Comparison of ENCODE assay signal across 8 mouse cellular contexts in genomic region chr12:72070327-72071269, GRCm38 (mm10). TPM values are rescaled to one million over a fixed set of nuclear protein-coding genes. Genes with fewer than 3 reads are reported as not detected.
A peak's percentile ranks its signal among the peaks of the same experiment; 100 is the strongest.
DNase-seq lines count a peak whose midpoint lies in the region; ATAC-seq lines count a peak whose summit lies in the region.

Gene Gpr135, minus strand, starts transcription at chr12:72071125.

- no peaks in the 10 kb centered on the region for H3K9me3 ChIP-seq in intestine, embryonic 15.5 days

- H3K27me3 ChIP-seq in intestine, embryonic 15.5 days (replicated peaks), result peaks cover 10% of the 10 kb centered on the region

- H3K4me3 ChIP-seq in intestine, embryonic 15.5 days (replicated peaks), result peak within 1 kb of the TSS; percentile 55

- peaks cover 10% of the 10 kb centered on the region for H3K4me1 ChIP-seq in intestine, embryonic 15.5 days (replicated peaks)

- WGBS in intestine, embryonic 15.5 days, result under 1% methylated on average over 94 of the region's 94 CpGs

- H3K4me2 ChIP-seq in intestine, embryonic 15.5 days (replicated peaks), result peak within 1 kb of the TSS; percentile 96

- DNase-seq in adrenal gland, adult 2 months, result peak; percentile 92
- peak; percentile 89 for DNase-seq in embryo, embryonic 10.5 days (ENCODE audit: low spot score)
- peak; percentile 77 to 79 for DNase-seq in gastrocnemius, postnatal 36 days
- peak; percentile 88 to 89 for DNase-seq in left cerebral cortex, postnatal 14 days (ENCODE audit: low spot score in 2 of 2)
- peak; percentile 86 to 88 for DNase-seq in right cerebral cortex, adult 2 months (ENCODE audit: low spot score in 2 of 2)
- DNase-seq in urinary bladder, adult 2 months (ENCODE audit: low spot score), result peak; percentile 72

- no peaks in the 10 kb centered on the region for H3K36me3 ChIP-seq in intestine, embryonic 15.5 days

- ATAC-seq in intestine, embryonic 15.5 days, result peak; percentile 95
- peak; percentile 96 for ATAC-seq in megakaryocyte progenitor cell, adult 5-6 weeks (replicated peaks; ENCODE audit: poor library complexity)

- peak within 1 kb of the TSS; percentile 48 for H3K9ac ChIP-seq in intestine, embryonic 15.5 days

- H3K27ac ChIP-seq in intestine, embryonic 15.5 days, result no peak within 1 kb of the TSS

- intact Hi-C loops in gastrocnemius, postnatal 36 days (cut with DNase I), result no loop called here
- intact Hi-C loops in left cerebral cortex, postnatal 14 days (cut with DNase I), result no loop called here

RNA-seq across cellular contexts. Expression of gene Gpr135, which starts in this region (rescaled TPM):
- 1 to 10 TPM; 2.6 to 2.7 TPM for total RNA-seq in adrenal gland, adult 2 months (2021)
- polyA plus RNA-seq in adrenal gland, adult 2 months (2012; rRNA removed), result 14.1 and 16.2 TPM in 2 replicates
- total RNA-seq in gastrocnemius, postnatal 36 days (2021), result under 1 TPM; 0.17 to 0.18 TPM
- polyA plus RNA-seq in intestine, embryonic 15.5 days (2015; fragmentation: Nextera tagmentation; extraction: Ambion mirVana), result 0.54 and 0.68 TPM in 2 replicates
- 10 to 100 TPM; 13.7 to 13.8 TPM for total RNA-seq in left cerebral cortex, postnatal 14 days (2021)
- 0.32 TPM in 1 of 2 replicates, not detected in the other for total RNA-seq in megakaryocyte progenitor cell, adult 5-6 weeks (2015)
- 0.07 TPM in 1 of 2 replicates, not detected in the other for total RNA-seq in megakaryocyte progenitor cell, adult 5-6 weeks (2017)
- polyA plus RNA-seq in urinary bladder, adult 2 months (2012; rRNA removed), result 2.7 and 3.4 TPM in 2 replicates

Comparison
In these comparisons a context has a peak if more than half of its experiments do, and no peak if none do; other contexts are left out.
1. RNA of gene Gpr135 (total RNA-seq): 13.7 to 13.8 TPM in left cerebral cortex, postnatal 14 days; 2.6 to 2.7 TPM in adrenal gland, adult 2 months, 0.07 to 0.32 TPM in megakaryocyte progenitor cell, adult 5-6 weeks and 0.17 to 0.18 TPM in gastrocnemius, postnatal 36 days; every median in the first group is over 4 times any median in the second.
2. Peak in DNase-seq in gastrocnemius, postnatal 36 days; RNA of the gene not detected or under 1 TPM.
3. Peak in ATAC-seq, H3K4me3 ChIP-seq, H3K9ac ChIP-seq and H3K4me2 ChIP-seq in intestine, embryonic 15.5 days; RNA of the gene not detected or under 1 TPM.
4. Peak in ATAC-seq in megakaryocyte progenitor cell, adult 5-6 weeks; RNA of the gene not detected or under 1 TPM.
5. Peak in every context shown above with its lines, with median percentiles within 50 percentile points of each other: DNase-seq.